8 mouse cellular contexts compared by ENCODE assay signal in genomic region chr17:56445397-56445796, GRCm38 (mm10). TPM values are rescaled to one million over a fixed set of nuclear protein-coding genes. Genes with fewer than 3 reads are reported as not detected.
A peak's percentile ranks its signal among the peaks of the same experiment; 100 is the strongest.
DNase-seq lines count a peak whose midpoint lies in the region; ATAC-seq and TF ChIP-seq lines count a peak whose summit lies in the region.

No protein-coding gene starts in this region.

- WGBS in liver, postnatal 0 days (ENCODE audit: insufficient replicate concordance): 84% methylated on average over 14 of the region's 14 CpGs

- ATAC-seq in liver, postnatal 0 days: no peak

- TF ChIP-seq EP300 in liver, postnatal 0 days (IDR thresholded peaks at IDR 0.05; ENCODE audit: low read depth): no peak

- H3K4me2 ChIP-seq in liver, postnatal 0 days (ENCODE audit: low read depth, low read length): no peak overlapping the region

- H3K9me3 ChIP-seq in liver, postnatal 0 days (ENCODE audit: low read length): no peaks in the 10 kb centered on the region

- no peak for TF ChIP-seq CTCF in liver, postnatal 0 days (IDR thresholded peaks at IDR 0.05; ENCODE audit: low read depth)

- H3K36me3 ChIP-seq in liver, postnatal 0 days (replicated peaks; ENCODE audit: insufficient read depth, low read length): no peaks in the 10 kb centered on the region

- H3K4me1 ChIP-seq in liver, postnatal 0 days (ENCODE audit: insufficient read depth): peaks cover 11% of the 10 kb centered on the region; the same call in 1 of the 2 replicates

- DNase-seq in left cerebral cortex, adult 18-20 months (ENCODE audit: low spot score in 2 of 2): peak; percentile 51 to 73
- no peak for DNase-seq in left cerebral cortex, adult 11 months (ENCODE audit: low spot score)
- peak; percentile 60 for DNase-seq in brain, embryonic 18.5 days (ENCODE audit: low read depth, low spot score)
- peak; percentile 80 for DNase-seq in induced T-regulatory cell, adult 2 months (ENCODE audit: low read depth)
- peak; percentile 74 for DNase-seq in retina, postnatal 1 day
- DNase-seq in cerebellum, adult 9-10 months: no peak
- DNase-seq in MN1 (ENCODE audit: low spot score): no peak
- no peak for DNase-seq in liver, postnatal 0 days

- H3K27ac ChIP-seq in liver, postnatal 0 days (ENCODE audit: low read depth): no peak overlapping the region

- no peak overlapping the region for H3K4me3 ChIP-seq in liver, postnatal 0 days (ENCODE audit: low read depth, low read length)

- no peak overlapping the region for H3K9ac ChIP-seq in liver, postnatal 0 days (replicated peaks)

- H3K27me3 ChIP-seq in liver, postnatal 0 days (ENCODE audit: insufficient read depth, low read length): no peaks in the 10 kb centered on the region

RNA-seq across cellular contexts. Expression of gene Ptprs, which starts 30.9 kb away (rescaled TPM):
- total RNA-seq in left cerebral cortex, adult 18-20 months (2021): 100 to 1,000 TPM; 588 to 594 TPM
- 3.4 TPM in 2 replicates for polyA plus RNA-seq in liver, postnatal 0 days (2015; fragmentation: Nextera tagmentation; extraction: Ambion mirVana)

Comparison
In these comparisons a context has a peak if more than half of its experiments do, and no peak if none do; other contexts are left out.
1. DNase-seq: peak in left cerebral cortex, adult 18-20 months (2 of 2), brain, embryonic 18.5 days (single experiment), induced T-regulatory cell, adult 2 months (single experiment) and retina, postnatal 1 day (single experiment); none in left cerebral cortex, adult 11 months (single experiment), cerebellum, adult 9-10 months (single experiment), MN1 (single experiment) and liver, postnatal 0 days (single experiment).